Mouse (Mus musculus) heart, embryonic 15.5 days (tissue): ENCODE measurements at regions not wholly inside any gene's neighbourhood (a gene's known extent, or its start where the extent isn't known, plus 50 kb on each side); places are given as distances from the start of the nearest gene placed in this dataset.
"Not testable (repeated sequence)": the region's sequence is repeated elsewhere in the genome, so short reads cannot be mapped to it uniquely, and the experiment has no call there.

Experiments used
- ATAC-seq: fragments of 200-750 bp; cut with Nextera tagmentation; replicated peaks from 2 replicates; pipeline ENCODE4 v1.8.0; 2017; ENCODE audit warnings: low read depth, moderate TSS enrichment; ENCODE audit not compliant: insufficient number of reproducible peaks, insufficient read depth, low FRiP score
- H3K27ac ChIP-seq: fragments of 300-500 bp; sonication (generic); 2 replicates; pipeline ENCODE4 v1.5.1; 2015; ENCODE audit warnings: mild to moderate bottlenecking, inconsistent platforms
- H3K27me3 ChIP-seq: fragments of 300-500 bp; sonication (generic); 2 replicates; pipeline ENCODE4 v1.6.1; 2015; ENCODE audit warnings: inconsistent platforms
- H3K36me3 ChIP-seq: fragments of 300-500 bp; sonication (generic); 2 replicates; pipeline ENCODE4 v1.6.1; 2015; ENCODE audit warnings: mild to moderate bottlenecking, inconsistent platforms
- H3K4me1 ChIP-seq: fragments of 300-500 bp; sonication (generic); replicated peaks from 2 replicates; pipeline ENCODE4 v1.6.1; 2015; ENCODE audit warnings: inconsistent platforms
- H3K4me2 ChIP-seq: fragments of 300-500 bp; sonication (generic); 2 replicates; pipeline ENCODE4 v1.6.1; 2015; ENCODE audit warnings: inconsistent platforms, mild to moderate bottlenecking, moderate library complexity
- H3K4me3 ChIP-seq: fragments of 300-500 bp; sonication (generic); 2 replicates; pipeline ENCODE4 v1.5.1; 2015; ENCODE audit warnings: mild to moderate bottlenecking, inconsistent platforms
- H3K9ac ChIP-seq: fragments of 300-500 bp; sonication (generic); 2 replicates; pipeline ENCODE4 v1.6.1; 2015; ENCODE audit warnings: mild to moderate bottlenecking, inconsistent platforms
- H3K9me3 ChIP-seq: fragments of 300-500 bp; sonication (generic); replicated peaks from 2 replicates; pipeline ENCODE4 v1.6.1; 2016; ENCODE audit warnings: inconsistent platforms
- WGBS: fragments of 180-500 bp; shearing (Covaris S2); methylation state at CpG from one replicate; pipeline ENCODE4 v1.1.7; 2015; ENCODE audit warnings: mixed read lengths; 5-methylcytosine and 5-hydroxymethylcytosine counted together

GRCm38 (mm10) chr10:57040201-57040600, 446.0 kb upstream of the Hsf2 start:
- Histone ChIP-seq H3K4me3 (no peak overlapping the region), H3K27ac (no peak overlapping the region), H3K4me1 (no peaks in the 10 kb centered on the region), H3K36me3 (no peaks in the 10 kb centered on the region), H3K9ac (no peak overlapping the region), H3K9me3 (no peaks in the 10 kb centered on the region), H3K27me3 (no peaks in the 10 kb centered on the region), H3K4me2 (no peak overlapping the region)
- 54% methylated on average over 5 of the region's 5 CpGs for WGBS
- no peak for ATAC-seq

- ATAC-seq: no peak
- Histone ChIP-seq H3K9me3 (no peaks in the 10 kb centered on the region), H3K36me3 (no peaks in the 10 kb centered on the region), H3K4me1 (no peaks in the 10 kb centered on the region), H3K4me3 (no peak overlapping the region), H3K27me3 (no peaks in the 10 kb centered on the region), H3K4me2 (no peak overlapping the region), H3K27ac (no peak overlapping the region), H3K9ac (no peak overlapping the region)
- WGBS: 77% methylated on average over 2 of the region's 2 CpGs
These were observed 440.2 kb upstream of the Hsf2 start for GRCm38 (mm10) chr10:57046021-57046420.

- H3K9ac ChIP-seq: no peak overlapping the region
- H3K4me3 ChIP-seq: no peak overlapping the region
- no peak overlapping the region for H3K27ac ChIP-seq
- no peak overlapping the region for H3K4me2 ChIP-seq
- H3K9me3 ChIP-seq: no peaks in the 10 kb centered on the region
- WGBS: 56% methylated on average over 2 of the region's 2 CpGs
- ATAC-seq: no peak
- no peaks in the 10 kb centered on the region for H3K4me1 ChIP-seq
- H3K36me3 ChIP-seq: no peaks in the 10 kb centered on the region
- no peaks in the 10 kb centered on the region for H3K27me3 ChIP-seq
These were observed 439.3 kb upstream of the Hsf2 start for GRCm38 (mm10) chr10:57046891-57047290.

- Histone ChIP-seq H3K27me3 (no peaks in the 10 kb centered on the region), H3K4me2 (no peak overlapping the region), H3K36me3 (no peaks in the 10 kb centered on the region), H3K4me3 (no peak overlapping the region), H3K27ac (no peak overlapping the region), H3K9me3 (no peaks in the 10 kb centered on the region), H3K4me1 (no peaks in the 10 kb centered on the region), H3K9ac (no peak overlapping the region)
- no peak for ATAC-seq
These were observed 438.5 kb upstream of the Hsf2 start for GRCm38 (mm10) chr10:57047719-57048118.

GRCm38 (mm10) chr10:57053375-57053774, 432.8 kb upstream of the Hsf2 start:
- ATAC-seq, H3K27ac ChIP-seq, H3K27me3 ChIP-seq, H3K4me2 ChIP-seq, H3K4me1 ChIP-seq, H3K9ac ChIP-seq, H3K4me3 ChIP-seq, H3K9me3 ChIP-seq, H3K36me3 ChIP-seq: not testable (repeated sequence)
- WGBS: 87% methylated on average over 2 of the region's 2 CpGs

- H3K27ac ChIP-seq: no peak overlapping the region
- no peaks in the 10 kb centered on the region for H3K9me3 ChIP-seq
- H3K4me2 ChIP-seq: no peak overlapping the region
- H3K4me3 ChIP-seq: no peak overlapping the region
- ATAC-seq: no peak
- H3K9ac ChIP-seq: no peak overlapping the region
- 93% methylated on average over 2 of the region's 2 CpGs for WGBS
- no peaks in the 10 kb centered on the region for H3K27me3 ChIP-seq
- H3K4me1 ChIP-seq: no peaks in the 10 kb centered on the region
- no peaks in the 10 kb centered on the region for H3K36me3 ChIP-seq
These were observed 396.1 kb upstream of the Hsf2 start for GRCm38 (mm10) chr10:57090131-57090530.

- Histone ChIP-seq H3K9me3 (no peaks in the 10 kb centered on the region), H3K4me1 (no peaks in the 10 kb centered on the region), H3K27me3 (no peaks in the 10 kb centered on the region), H3K27ac (no peak overlapping the region), H3K4me3 (no peak overlapping the region), H3K36me3 (no peaks in the 10 kb centered on the region), H3K4me2 (no peak overlapping the region), H3K9ac (no peak overlapping the region)
- 84% methylated on average over 3 of the region's 3 CpGs for WGBS
- no peak for ATAC-seq
These were observed 390.3 kb upstream of the Hsf2 start for GRCm38 (mm10) chr10:57095920-57096319.

- WGBS: 34% methylated on average over 2 of the region's 2 CpGs
- H3K9ac ChIP-seq: no peak overlapping the region
- ATAC-seq: peak; percentile 83
These were observed 372.8 kb upstream of the Hsf2 start for GRCm38 (mm10) chr10:57113359-57113758.

GRCm38 (mm10) chr10:57114696-57115271, 371.4 kb upstream of the Hsf2 start:
- no peak overlapping the region for H3K4me3 ChIP-seq
- H3K4me1 ChIP-seq: peaks cover 3% of the 10 kb centered on the region
- no peak overlapping the region for H3K4me2 ChIP-seq
- 40% methylated on average over 8 of the region's 8 CpGs for WGBS
- no peak overlapping the region for H3K9ac ChIP-seq
- no peaks in the 10 kb centered on the region for H3K9me3 ChIP-seq
- no peaks in the 10 kb centered on the region for H3K36me3 ChIP-seq
- peak; percentile 86 for ATAC-seq
- H3K27ac ChIP-seq: peak overlapping the region; percentile 78
- no peaks in the 10 kb centered on the region for H3K27me3 ChIP-seq

More at GRCm38 (mm10) chr10:57113359-57113758, 372.8 kb upstream of the Hsf2 start:
- Histone ChIP-seq H3K27me3 (no peaks in the 10 kb centered on the region), H3K27ac (peak overlapping the region; percentile 84), H3K4me1 (peaks cover 3% of the 10 kb centered on the region), H3K4me2 (no peak overlapping the region), H3K4me3 (no peak overlapping the region), H3K9me3 (no peaks in the 10 kb centered on the region), H3K36me3 (no peaks in the 10 kb centered on the region)

- Histone ChIP-seq H3K9me3 (no peaks in the 10 kb centered on the region), H3K4me3 (no peak overlapping the region), H3K4me2 (no peak overlapping the region), H3K4me1 (no peaks in the 10 kb centered on the region), H3K27ac (no peak overlapping the region), H3K36me3 (no peaks in the 10 kb centered on the region), H3K27me3 (no peaks in the 10 kb centered on the region), H3K9ac (no peak overlapping the region)
- no peak for ATAC-seq
- WGBS: 73% methylated on average over 1 of the region's 1 CpGs
These were observed 364.7 kb upstream of the Hsf2 start for GRCm38 (mm10) chr10:57121514-57121913.

GRCm38 (mm10) chr10:57127185-57127584, 359.0 kb upstream of the Hsf2 start:
- Histone ChIP-seq H3K36me3 (no peaks in the 10 kb centered on the region), H3K4me3 (no peak overlapping the region), H3K4me2 (no peak overlapping the region), H3K9ac (no peak overlapping the region), H3K4me1 (no peaks in the 10 kb centered on the region), H3K27ac (no peak overlapping the region), H3K9me3 (no peaks in the 10 kb centered on the region), H3K27me3 (no peaks in the 10 kb centered on the region)
- WGBS: 80% methylated on average over 3 of the region's 3 CpGs
- ATAC-seq: no peak

- H3K36me3 ChIP-seq: no peaks in the 10 kb centered on the region
- H3K4me2 ChIP-seq: no peak overlapping the region
- no peak overlapping the region for H3K27ac ChIP-seq
- 68% methylated on average over 4 of the region's 4 CpGs for WGBS
- H3K4me3 ChIP-seq: no peak overlapping the region
- ATAC-seq: no peak
- no peaks in the 10 kb centered on the region for H3K9me3 ChIP-seq
- no peak overlapping the region for H3K9ac ChIP-seq
- H3K27me3 ChIP-seq: no peaks in the 10 kb centered on the region
- no peaks in the 10 kb centered on the region for H3K4me1 ChIP-seq
These were observed 329.8 kb upstream of the Hsf2 start for GRCm38 (mm10) chr10:57156426-57156825.
